Mouse (Mus musculus) heart, adult 9 months (tissue): ENCODE results near the gene Kazn.
A peak's percentile ranks its signal among the peaks of the same experiment; 100 is the strongest.

Source experiments
- DNase-seq, 2 experiments: peaks; one replicate each; pipeline ENCODE4 v3.0.0; 2022; ENCODE audit warnings: low spot score in 2 of 2

Gene Kazn

GRCm38 (mm10) chr4:142239240-142240126 lies at the start of gene Kazn:
Gene Kazn (minus strand): TSS chr4:142239401.
- DNase-seq: peak; percentile 79 to 82

GRCm38 (mm10) chr4:142285471-142285870 lies 46.3 kb upstream of the Kazn start:
- DNase-seq: no peak

- DNase-seq: no peak
Observed at GRCm38 (mm10) chr4:142283867-142284266, 44.7 kb upstream of the Kazn start.

- DNase-seq: no peak
Observed at GRCm38 (mm10) chr4:142278197-142278575, 39.0 kb upstream of the Kazn start.

- no peak for DNase-seq
Observed at GRCm38 (mm10) chr4:142277481-142278196, 38.4 kb upstream of the Kazn start.

- no peak for DNase-seq
Observed at GRCm38 (mm10) chr4:142275242-142275641, 36.0 kb upstream of the Kazn start.

GRCm38 (mm10) chr4:142274441-142275234 lies 35.4 kb upstream of the Kazn start:
- no peak for DNase-seq

- DNase-seq: peak; percentile 54 to 56
Observed at GRCm38 (mm10) chr4:142271506-142271905, 32.3 kb upstream of the Kazn start.

- DNase-seq: no peak
Observed at GRCm38 (mm10) chr4:142267832-142268231, 28.6 kb upstream of the Kazn start.

- DNase-seq: no peak
Observed at GRCm38 (mm10) chr4:142267348-142267819, 28.2 kb upstream of the Kazn start.

- DNase-seq: no peak
Observed at GRCm38 (mm10) chr4:142264335-142264734, 25.1 kb upstream of the Kazn start.

GRCm38 (mm10) chr4:142261725-142262124 lies 22.5 kb upstream of the Kazn start:
- no peak for DNase-seq

GRCm38 (mm10) chr4:142258730-142259129 lies 19.5 kb upstream of the Kazn start:
- DNase-seq: no peak

GRCm38 (mm10) chr4:142254088-142254487 lies 14.9 kb upstream of the Kazn start:
- no peak for DNase-seq

GRCm38 (mm10) chr4:142251471-142252354 lies 12.5 kb upstream of the Kazn start:
- no peak for DNase-seq

- DNase-seq: no peak
Observed at GRCm38 (mm10) chr4:142250054-142250453, 10.9 kb upstream of the Kazn start.

- peak in 1 of 2 experiments; percentile 24 for DNase-seq
Observed at GRCm38 (mm10) chr4:142249401-142249800, 10.2 kb upstream of the Kazn start.

- peak; percentile 36 to 73 for DNase-seq
Observed at GRCm38 (mm10) chr4:142248426-142248825, 9.2 kb upstream of the Kazn start.

- DNase-seq: no peak
Observed at GRCm38 (mm10) chr4:142246698-142247097, 7.5 kb upstream of the Kazn start.

- no peak for DNase-seq
Observed at GRCm38 (mm10) chr4:142244641-142245040, 5.4 kb upstream of the Kazn start.
